Mouse (Mus musculus): ENCODE measurements around the gene Hmcn1.

- TF ChIP-seq CTCF (IDR thresholded peaks at IDR 0.05; ENCODE audit: low read depth, low read length) (no peak), POLR2A (IDR thresholded peaks at IDR 0.05; ENCODE audit: insufficient read depth, low read length) (no peak), EP300 (IDR thresholded peaks at IDR 0.05; ENCODE audit: insufficient read depth, low read depth, low read length) (no peak)
These were observed 103.2 kb downstream of the Hmcn1 start for GRCm38 (mm10) chr1:150890017-150890416.
